Mouse (Mus musculus) layer of hippocampus, postnatal 25 days (tissue): ENCODE results near the gene Krtap4-16. TPM values are rescaled to one million over a fixed set of nuclear protein-coding genes. Genes with fewer than 3 reads are reported as not detected.
"Not testable (repeated sequence)": the region's sequence is repeated elsewhere in the genome, so short reads cannot be mapped to it uniquely, and the experiment has no call there.

Experiments
- DNase-seq, 2 experiments: peaks; one replicate each; pipeline ENCODE4 v3.0.0; 2022; ENCODE audit warnings: mixed read lengths in 2 of 2, low spot score in 1 of 2; ENCODE audit errors: extremely low spot score in 1 of 2
- total RNA-seq, 2 experiments: library from RNA; stranded (reverse); gene quantifications; 2 replicates each; pipeline ENCODE4 v1.2.3; 2021

The Krtap4-16 gene
- total RNA-seq: not detected

DNA sequence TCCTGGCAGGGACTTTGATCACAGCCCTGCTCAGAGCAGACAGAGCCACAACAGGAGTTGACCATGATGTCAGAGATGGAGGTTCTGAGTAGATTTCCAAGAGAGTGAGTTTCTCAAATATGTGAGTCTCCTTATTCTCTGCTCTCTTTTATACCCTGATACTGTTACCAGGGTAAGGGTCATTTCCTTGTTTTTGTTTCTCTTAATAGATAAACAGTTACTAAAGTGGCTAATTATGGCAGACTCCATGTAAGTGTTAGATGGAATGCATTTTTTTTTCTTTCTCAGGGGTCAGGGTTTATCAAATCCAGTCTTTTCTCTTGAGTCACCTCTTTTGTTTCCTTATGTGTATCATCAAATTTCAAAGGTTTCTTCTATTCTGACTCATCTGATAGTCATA lies at the start of gene Krtap4-16:
Gene Krtap4-16, minus strand, starts transcription at position 101 of the 400 bp plus-strand sequence.
- no peak for DNase-seq

DNA sequence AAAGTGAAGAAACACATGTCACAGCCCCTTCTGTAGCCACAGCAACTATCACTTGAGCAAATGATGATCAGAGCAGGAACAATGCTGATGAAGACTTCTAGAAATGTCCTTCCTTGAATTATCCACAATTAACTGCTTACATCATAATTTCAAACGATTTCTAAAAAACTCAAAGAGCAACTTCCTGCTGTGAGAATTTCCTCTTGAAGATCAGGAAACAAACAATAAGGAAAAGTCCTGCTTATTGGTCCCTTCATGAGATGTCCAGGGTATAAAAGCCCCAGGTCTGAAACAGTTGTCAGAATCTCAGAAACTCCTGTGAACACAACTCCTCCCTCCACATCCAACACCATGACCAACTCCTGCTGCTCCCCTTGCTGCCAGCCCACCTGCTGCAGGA lies 27.5 kb upstream of the Krtap4-16 start, which contains the start of gene Gm11567:
Gene Gm11567, plus strand, starts transcription at position 301 of the 400 bp plus-strand sequence.
- not testable (repeated sequence) for DNase-seq

DNA sequence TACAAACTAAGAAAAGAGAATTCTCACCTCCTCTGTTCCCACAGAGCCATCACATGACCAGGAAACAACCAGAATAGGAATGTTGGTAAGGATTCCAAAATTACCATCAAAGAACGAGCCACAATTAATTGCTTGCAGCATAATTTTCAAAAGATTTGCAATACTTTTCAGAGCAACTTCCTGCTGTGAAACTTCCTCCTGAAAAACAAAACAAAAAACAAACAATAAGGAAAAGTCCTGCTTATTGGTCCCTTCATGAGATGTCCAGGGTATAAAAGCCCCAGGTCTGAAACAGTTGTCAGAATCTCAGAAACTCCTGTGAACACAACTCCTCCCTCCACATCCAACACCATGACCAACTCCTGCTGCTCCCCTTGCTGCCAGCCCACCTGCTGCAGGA lies 21.7 kb upstream of the Krtap4-16 start, which contains the start of gene Krtap9-1:
Gene Krtap9-1, plus strand, starts transcription at position 301 of the 400 bp plus-strand sequence.
- not testable (repeated sequence) for DNase-seq

DNA sequence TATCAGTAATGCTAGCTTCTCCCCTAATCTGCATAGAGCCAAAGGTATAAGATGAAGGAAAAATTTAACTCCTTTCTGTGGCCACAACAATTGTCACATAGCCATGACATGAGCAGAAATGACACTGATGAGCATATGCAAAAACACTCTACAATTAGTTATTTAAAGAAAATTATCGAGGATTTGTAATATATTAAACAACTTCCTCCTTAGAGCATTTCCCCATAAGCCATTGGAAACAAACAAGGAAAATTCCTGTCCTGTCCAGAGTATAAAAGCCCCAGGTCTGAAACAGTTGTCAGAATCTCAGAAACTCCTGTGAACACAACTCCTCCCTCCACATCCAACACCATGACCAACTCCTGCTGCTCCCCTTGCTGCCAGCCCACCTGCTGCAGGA lies 12.8 kb upstream of the Krtap4-16 start, which contains the start of gene Gm11559:
Gene Gm11559, plus strand, starts transcription at position 301 of the 400 bp plus-strand sequence.
- DNase-seq: not testable (repeated sequence)

DNA sequence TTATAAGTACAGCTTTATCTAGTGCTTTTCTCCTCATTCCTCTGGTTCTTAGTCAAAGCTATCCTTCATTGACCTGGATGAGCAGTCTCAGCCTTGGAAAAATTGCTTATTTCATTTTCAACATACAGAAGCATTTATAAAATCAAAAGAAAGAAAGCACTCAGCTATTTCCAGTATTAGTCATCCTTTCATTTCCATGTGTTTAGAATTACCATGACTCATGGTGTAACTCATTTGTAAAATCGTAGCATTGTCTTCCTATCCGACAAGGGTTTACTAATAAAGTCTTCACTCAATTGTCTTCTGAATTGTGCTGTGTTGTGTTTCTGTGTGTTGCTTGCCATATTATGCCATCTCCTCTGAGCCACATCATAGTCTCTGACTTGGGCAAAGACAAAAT lies 7.4 kb upstream of the Krtap4-16 start:
- DNase-seq: no peak

DNA sequence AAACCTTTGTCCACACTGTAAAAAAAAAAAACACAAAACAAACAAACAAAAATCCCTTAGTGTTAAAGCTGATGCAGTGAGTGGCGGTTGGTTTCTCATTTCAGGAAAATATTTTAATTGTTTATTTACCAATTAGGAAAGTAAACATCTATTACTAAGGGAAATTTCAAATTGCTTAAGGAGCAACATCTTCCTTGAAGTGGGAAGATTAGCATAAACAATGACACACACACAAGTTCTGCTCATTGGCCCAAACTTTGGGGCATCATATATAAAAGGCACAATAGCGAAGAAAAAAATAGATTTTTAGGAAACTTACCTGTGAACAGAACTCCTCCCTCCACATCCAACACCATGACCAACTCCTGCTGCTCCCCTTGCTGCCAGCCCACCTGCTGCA lies 6.2 kb upstream of the Krtap4-16 start, which contains the start of gene Gm11568:
Gene Gm11568, plus strand, starts transcription at position 301 of the 400 bp plus-strand sequence.
- no peak for DNase-seq

DNA sequence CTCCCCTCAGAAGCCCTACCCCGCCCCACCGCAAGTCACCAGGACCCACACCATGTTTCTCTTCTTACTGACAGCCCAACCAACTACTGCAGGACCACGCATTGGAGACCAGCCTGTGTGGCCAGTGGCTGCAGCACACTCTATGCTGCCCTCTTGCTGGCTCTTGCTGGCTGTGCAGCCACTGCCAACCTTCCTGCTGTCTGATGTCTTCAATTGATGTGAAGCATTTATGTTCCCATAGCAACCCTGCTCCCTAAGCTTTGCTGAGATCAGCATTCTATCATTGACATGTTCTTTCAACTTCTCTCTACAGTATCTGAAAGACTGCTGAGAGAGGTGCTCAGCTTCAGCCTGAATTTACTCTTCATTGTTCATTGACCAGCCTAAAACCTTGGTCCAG lies 2.7 kb upstream of the Krtap4-16 start:
- DNase-seq: no peak

DNA sequence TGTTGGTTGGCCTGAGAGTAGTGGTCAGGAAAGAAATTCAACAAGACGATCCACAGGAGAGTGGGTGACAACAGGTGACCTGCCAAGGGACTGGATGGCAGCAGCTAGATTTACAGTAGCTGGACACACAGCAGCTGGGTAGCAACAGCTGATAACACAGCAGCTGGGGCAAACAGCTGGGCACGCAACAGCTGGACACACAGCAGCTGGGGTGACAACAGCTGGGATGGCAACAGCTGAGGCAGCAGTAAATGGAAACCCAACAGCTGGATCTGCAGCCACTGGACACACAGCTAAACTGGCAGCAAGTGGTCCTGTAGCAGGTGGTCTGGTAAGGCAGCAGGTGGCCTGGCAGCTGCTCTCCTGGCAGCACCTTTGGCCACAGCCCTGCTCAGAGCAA lies 4.7 kb downstream of the Krtap4-16 start:
- DNase-seq: no peak

DNA sequence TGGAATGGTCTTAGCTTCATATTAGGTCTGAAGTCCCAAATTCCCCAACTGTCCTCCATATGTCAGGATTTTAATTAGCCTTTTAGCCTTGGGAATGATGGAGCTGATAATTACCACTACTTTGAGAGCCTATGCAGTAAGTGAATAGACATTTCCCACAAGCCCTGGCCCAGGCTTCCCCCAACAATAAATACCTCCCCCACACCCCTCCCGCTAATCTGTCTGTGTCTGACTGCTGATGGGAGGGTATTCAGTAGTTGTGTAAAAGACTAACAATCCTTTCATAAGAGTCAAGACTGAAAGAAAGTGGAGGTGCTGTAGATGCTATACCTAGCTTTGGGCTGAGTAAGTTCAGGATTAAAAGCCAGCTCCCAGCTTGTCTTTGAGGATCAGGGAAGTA lies 9.2 kb downstream of the Krtap4-16 start:
- no peak for DNase-seq

DNA sequence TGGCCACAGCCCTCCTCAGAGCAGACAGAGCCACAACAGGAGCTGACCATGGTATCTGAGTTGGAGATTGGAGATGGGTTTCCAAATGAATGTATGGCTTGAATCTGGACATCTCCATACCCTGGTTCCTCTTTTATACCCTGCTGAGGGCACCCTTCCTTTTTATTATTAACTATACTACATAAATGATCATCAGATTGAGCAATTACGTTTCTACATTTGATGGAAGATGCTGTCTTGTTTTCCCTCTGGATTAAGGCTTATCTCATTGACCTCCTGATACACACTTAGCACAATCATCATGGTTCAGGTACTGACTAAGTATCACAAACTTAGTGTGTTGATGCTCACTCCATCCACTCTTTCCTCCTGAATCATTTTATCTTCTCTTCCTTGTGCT lies 13.4 kb downstream of the Krtap4-16 start, which contains the start of gene 2300003K06Rik:
Gene 2300003K06Rik, minus strand, starts transcription at position 101 of the 400 bp plus-strand sequence.
- DNase-seq: no peak

DNA sequence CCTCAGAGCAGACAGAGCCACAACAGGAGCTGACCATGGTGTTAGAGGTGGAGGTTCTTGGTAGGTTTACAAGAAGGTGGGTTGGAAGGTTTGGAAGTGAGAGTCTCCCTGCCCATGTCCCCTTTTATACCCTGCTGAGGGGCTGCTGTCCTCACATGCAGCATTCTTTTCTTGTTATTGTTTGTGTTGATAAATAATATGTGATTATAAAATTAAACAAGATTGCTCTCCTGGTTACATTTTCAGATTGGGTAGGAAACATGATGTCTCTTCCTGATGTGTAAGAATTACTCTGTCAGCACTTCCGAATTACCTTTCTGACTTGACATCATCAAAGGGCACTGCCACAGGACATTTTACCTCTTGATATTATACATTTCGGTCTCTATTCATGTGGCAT lies 35.8 kb downstream of the Krtap4-16 start, which contains the start of gene Gm11564:
Gene Gm11564, minus strand, starts transcription at position 101 of the 400 bp plus-strand sequence.
- DNase-seq: not testable (repeated sequence)

DNA sequence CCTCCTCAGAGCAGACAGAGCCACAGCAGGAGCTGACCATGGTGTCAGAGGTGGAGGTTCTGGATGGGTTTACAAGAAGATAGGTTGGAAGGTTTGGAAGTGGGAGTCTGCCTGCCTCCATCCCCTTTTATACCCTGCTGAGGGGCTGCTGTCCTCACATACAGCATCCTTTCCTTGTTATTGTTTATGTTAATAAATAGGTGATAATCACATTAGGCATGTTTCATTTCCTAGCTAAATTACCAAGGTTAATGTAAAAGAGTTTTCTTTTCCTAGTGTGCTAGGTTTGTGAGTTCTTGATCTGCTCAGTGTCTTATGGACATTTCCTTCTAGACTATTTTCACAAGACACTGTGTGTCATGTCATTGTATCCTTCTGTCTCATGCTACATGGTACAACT lies 41.6 kb downstream of the Krtap4-16 start, which contains the start of gene Krtap4-13:
Gene Krtap4-13, minus strand, starts transcription at position 101 of the 400 bp plus-strand sequence.
- DNase-seq: not testable (repeated sequence)

DNA sequence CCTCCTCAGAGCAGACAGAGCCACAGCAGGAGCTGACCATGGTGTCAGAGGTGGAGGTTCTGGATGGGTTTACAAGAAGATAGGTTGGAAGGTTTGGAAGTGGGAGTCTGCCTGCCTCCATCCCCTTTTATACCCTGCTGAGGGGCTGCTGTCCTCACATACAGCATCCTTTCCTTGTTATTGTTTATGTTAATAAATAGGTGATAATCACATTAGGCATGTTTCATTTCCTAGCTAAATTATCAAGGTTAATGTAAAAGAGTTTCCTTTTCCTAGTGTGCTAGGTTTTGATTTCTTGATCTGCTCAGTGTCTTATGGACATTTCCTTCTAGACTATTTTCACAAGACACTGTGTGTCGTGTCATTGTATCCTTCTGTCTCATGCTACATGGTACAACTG lies 47.1 kb downstream of the Krtap4-16 start, which contains the start of gene Gm11554:
Gene Gm11554, minus strand, starts transcription at position 101 of the 400 bp plus-strand sequence.
- not testable (repeated sequence) for DNase-seq

Other genes with a start within 250 kb of the Krtap4-16 start
- not detected for gene Gm11938, start 248.3 kb downstream of the Krtap4-16 start, total RNA-seq
- not detected for gene Gm11937, start 241.4 kb downstream of the Krtap4-16 start, total RNA-seq
- not detected for gene Krtap2-4, start 236.8 kb downstream of the Krtap4-16 start, total RNA-seq
- not detected for gene Gm11562, start 231.2 kb downstream of the Krtap4-16 start, total RNA-seq
- not detected for gene Krtap4-1, start 223.4 kb downstream of the Krtap4-16 start, total RNA-seq
- gene Krtap4-2, start 216.5 kb downstream of the Krtap4-16 start, total RNA-seq: not detected
- not detected for gene Krtap4-7, start 207.5 kb downstream of the Krtap4-16 start, total RNA-seq
- not detected for gene Gm11555, start 201.4 kb downstream of the Krtap4-16 start, total RNA-seq
- not detected for gene Gm11563, start 192.6 kb downstream of the Krtap4-16 start, total RNA-seq
- not detected for gene Krtap4-6, start 185.6 kb downstream of the Krtap4-16 start, total RNA-seq
- gene Gm14190, start 160.9 kb downstream of the Krtap4-16 start, total RNA-seq: not detected
- not detected for gene Gm14180, start 117.3 kb downstream of the Krtap4-16 start, total RNA-seq
- not detected for gene Gm11595, start 78.7 kb downstream of the Krtap4-16 start, total RNA-seq
- gene Krtap4-8, start 70.9 kb downstream of the Krtap4-16 start, total RNA-seq: not detected
- gene Krtap4-9, start 66.4 kb downstream of the Krtap4-16 start, total RNA-seq: not detected
- gene Gm11596, start 58.1 kb downstream of the Krtap4-16 start, total RNA-seq: not detected
- not detected for gene Gm11569, start 52.7 kb downstream of the Krtap4-16 start, total RNA-seq
- gene Gm11554, start 47.2 kb downstream of the Krtap4-16 start, total RNA-seq: not detected
- not detected for gene Krtap4-13, start 41.7 kb downstream of the Krtap4-16 start, total RNA-seq
- not detected for gene Gm11564, start 35.9 kb downstream of the Krtap4-16 start, total RNA-seq
- not detected for gene 2300003K06Rik, start 13.5 kb downstream of the Krtap4-16 start, total RNA-seq
- gene Gm11568, start 6.3 kb upstream of the Krtap4-16 start, total RNA-seq: not detected
- not detected for gene Gm11559, start 12.9 kb upstream of the Krtap4-16 start, total RNA-seq
- gene Krtap9-1, start 21.8 kb upstream of the Krtap4-16 start, total RNA-seq: not detected
- not detected for gene Gm11567, start 27.6 kb upstream of the Krtap4-16 start, total RNA-seq
- not detected for gene Krtap31-1, start 56.3 kb upstream of the Krtap4-16 start, total RNA-seq
- not detected for gene Gm11565, start 63.1 kb upstream of the Krtap4-16 start, total RNA-seq
- not detected for gene Krtap31-2, start 84.7 kb upstream of the Krtap4-16 start, total RNA-seq
- gene Krtap9-5, start 96.9 kb upstream of the Krtap4-16 start, total RNA-seq: not detected
- not detected for gene Krtap29-1, start 127.4 kb upstream of the Krtap4-16 start, total RNA-seq
- gene Krtap16-1, start 135.0 kb upstream of the Krtap4-16 start, total RNA-seq: not detected
- gene Krtap17-1, start 142.4 kb upstream of the Krtap4-16 start, total RNA-seq: not detected
- gene Krt33a, start 164.6 kb upstream of the Krtap4-16 start, total RNA-seq: not detected
- not detected for gene Krt33b, start 178.3 kb upstream of the Krtap4-16 start, total RNA-seq
- gene Krt34, start 189.9 kb upstream of the Krtap4-16 start, total RNA-seq: not detected
- gene Krt31, start 198.9 kb upstream of the Krtap4-16 start, total RNA-seq: not detected
- not detected for gene Krt32, start 236.6 kb upstream of the Krtap4-16 start, total RNA-seq
- gene Krt35, start 244.6 kb upstream of the Krtap4-16 start, total RNA-seq: not detected